Mouse (Mus musculus) cerebellum, adult 2 months (tissue): Measurements from ENCODE around the gene Igsf8. TPM values are rescaled to one million over a fixed set of nuclear protein-coding genes. Genes with fewer than 3 reads are reported as not detected.

Experiments used
- DNase-seq, 2 experiments: peaks; one replicate each; pipeline ENCODE4 v3.0.0; 2021
- H3K27ac ChIP-seq: fragments of 200-500 bp; 2 replicates; pipeline ENCODE4 v1.5.1; 2012; ENCODE audit warnings: low read length, control low read depth, inconsistent platforms; ENCODE audit not compliant: insufficient read depth
- H3K27me3 ChIP-seq: fragments of 200-500 bp; 2 replicates; pipeline ENCODE4 v1.6.1; 2012; ENCODE audit warnings: inconsistent platforms, mild to moderate bottlenecking, low read length, moderate library complexity; ENCODE audit not compliant: control insufficient read depth, insufficient read depth
- H3K4me1 ChIP-seq: fragments of 200-500 bp; 2 replicates; pipeline ENCODE4 v1.6.1; 2011; ENCODE audit warnings: low read length; ENCODE audit not compliant: control insufficient read depth, insufficient read depth
- H3K4me3 ChIP-seq: fragments of 200-500 bp; replicated peaks from 2 replicates; pipeline ENCODE3; 2011; ENCODE audit warnings: mild to moderate bottlenecking, low read depth, low read length, control low read depth; ENCODE audit not compliant: insufficient read depth
- CTCF ChIP-seq: fragments of 200-500 bp; IDR thresholded peaks from 2 replicates; pipeline ENCODE4 v1.5.1; 2011; ENCODE audit warnings: low read depth, mild to moderate bottlenecking, control low read depth, low read length, moderate library complexity, borderline replicate concordance; ENCODE audit not compliant: insufficient read depth
- POLR2A ChIP-seq: fragments of 200-500 bp; IDR thresholded peaks from 2 replicates; pipeline ENCODE4 v1.6.1; 2011; ENCODE audit warnings: low read length, control low read depth, borderline replicate concordance; ENCODE audit not compliant: insufficient read depth
- WGBS: fragments of 180-500 bp; shearing (Covaris S2); methylation state at CpG from one replicate; pipeline ENCODE4 v1.1.7; 2018; 5-methylcytosine and 5-hydroxymethylcytosine counted together
- polyA plus RNA-seq: library from polyadenylated mRNA; depleted of rRNA; stranded (reverse); fragments of >200 nt; gene quantifications from 2 replicates; pipeline ENCODE4 v1.2.3, GENCODE M21; 2012

Gene Igsf8
- polyA plus RNA-seq, 1 experiment, result 254 TPM

DNA sequence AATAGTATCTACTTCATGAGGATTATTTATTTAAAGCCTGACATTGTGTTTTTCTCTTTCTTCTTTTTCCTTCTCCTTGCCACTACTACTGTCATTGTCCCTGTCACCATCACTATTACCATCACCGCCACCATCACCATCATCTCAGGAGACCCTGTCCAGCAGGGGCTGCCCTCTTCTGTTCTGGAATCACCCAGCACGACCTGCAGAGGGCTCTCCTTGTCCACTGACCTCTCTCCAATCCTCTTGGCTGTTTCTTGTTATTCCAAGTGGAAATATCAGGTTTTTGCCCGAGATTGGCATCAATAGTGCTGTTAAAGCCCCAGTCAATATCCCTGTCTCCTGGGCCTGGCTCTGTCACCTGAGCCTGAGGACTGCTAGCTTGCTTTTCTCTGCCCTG lies 72.1 kb downstream of the Igsf8 start:
- Histone ChIP-seq H3K4me1 (peaks cover 22% of the 10 kb centered on the region), H3K27me3 (no peaks in the 10 kb centered on the region), H3K4me3 (no peak overlapping the region), H3K27ac (no peak overlapping the region)
- 31% methylated on average over 3 of the region's 3 CpGs for WGBS
- TF ChIP-seq CTCF (peak; percentile 58; the same call in 1 of the 2 replicates), POLR2A (no peak)
- peak; percentile 33 to 43 for DNase-seq

DNA sequence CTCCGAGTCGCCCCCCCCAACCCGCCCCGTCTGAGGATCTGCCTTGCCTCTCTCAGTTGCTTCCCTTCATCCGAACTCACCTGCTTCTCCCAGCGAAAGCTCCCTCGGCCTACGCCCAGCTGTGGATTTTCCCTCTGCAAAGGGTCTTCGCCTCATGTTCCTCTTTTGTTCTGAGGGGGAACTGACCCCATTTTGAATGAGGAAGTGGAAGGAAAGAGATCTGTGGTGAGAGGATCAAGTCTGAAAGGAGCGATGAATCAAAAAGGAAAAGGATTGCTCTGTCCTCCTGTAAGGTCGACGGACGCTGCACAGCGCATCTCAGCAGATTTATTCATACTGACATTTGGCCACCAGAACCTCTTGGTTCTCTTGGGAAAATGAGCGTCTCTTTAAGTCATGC lies 74.4 kb downstream of the Igsf8 start:
- H3K4me3 ChIP-seq, result no peak overlapping the region
- peaks cover 12% of the 10 kb centered on the region; the same call in 1 of the 2 replicates for H3K4me1 ChIP-seq
- H3K27ac ChIP-seq, result no peak overlapping the region
- no peaks in the 10 kb centered on the region for H3K27me3 ChIP-seq
- 85% methylated on average over 15 of the region's 15 CpGs for WGBS
- DNase-seq, result no peak
- no peak for TF ChIP-seq POLR2A
- no peak for TF ChIP-seq CTCF

DNA sequence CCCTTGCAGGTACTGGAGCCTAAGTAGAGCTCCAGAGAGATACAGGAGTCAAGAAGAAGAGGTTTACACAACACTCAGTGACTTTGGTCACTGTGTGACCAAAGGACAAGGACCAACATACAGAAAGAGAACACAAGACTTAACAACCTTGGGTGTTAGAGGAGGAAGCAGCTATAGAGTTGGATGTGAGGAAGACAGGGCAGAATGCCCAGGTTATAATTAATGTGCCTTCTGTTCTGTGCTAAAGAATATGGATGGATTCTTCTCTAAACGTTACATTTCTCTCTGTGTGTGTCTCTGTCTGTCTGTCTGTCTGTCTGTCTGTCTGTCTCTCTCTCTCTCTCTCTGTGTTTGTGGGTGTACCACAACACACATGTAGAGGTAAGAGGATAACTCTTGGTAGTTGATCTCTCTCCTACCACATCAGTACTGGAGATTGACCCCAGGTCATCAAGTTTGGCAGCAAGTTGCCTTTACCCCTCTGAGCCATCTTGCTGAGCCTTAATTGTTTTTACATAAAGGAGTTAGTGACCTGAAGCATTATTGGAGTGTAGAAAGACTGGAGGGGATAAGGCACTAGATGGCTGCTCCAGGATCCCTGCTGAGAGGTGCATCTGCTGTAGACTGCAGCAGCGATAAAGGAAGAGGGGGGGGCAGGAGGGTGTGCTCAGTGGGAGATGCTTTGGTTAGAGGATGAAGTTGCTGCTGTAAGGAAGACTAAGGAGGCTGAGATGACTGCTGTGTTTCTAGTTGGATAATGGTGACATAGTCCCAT lies 76.2 kb downstream of the Igsf8 start:
- Histone ChIP-seq H3K27ac (peak overlapping the region; percentile 66), H3K4me1 (peaks cover 4% of the 10 kb centered on the region; the same call in 1 of the 2 replicates), H3K27me3 (no peaks in the 10 kb centered on the region), H3K4me3 (no peak overlapping the region)
- TF ChIP-seq CTCF (no peak), POLR2A (no peak)
- peak; percentile 75 to 84 for DNase-seq
- WGBS, result 4% methylated on average over 2 of the region's 2 CpGs

DNA sequence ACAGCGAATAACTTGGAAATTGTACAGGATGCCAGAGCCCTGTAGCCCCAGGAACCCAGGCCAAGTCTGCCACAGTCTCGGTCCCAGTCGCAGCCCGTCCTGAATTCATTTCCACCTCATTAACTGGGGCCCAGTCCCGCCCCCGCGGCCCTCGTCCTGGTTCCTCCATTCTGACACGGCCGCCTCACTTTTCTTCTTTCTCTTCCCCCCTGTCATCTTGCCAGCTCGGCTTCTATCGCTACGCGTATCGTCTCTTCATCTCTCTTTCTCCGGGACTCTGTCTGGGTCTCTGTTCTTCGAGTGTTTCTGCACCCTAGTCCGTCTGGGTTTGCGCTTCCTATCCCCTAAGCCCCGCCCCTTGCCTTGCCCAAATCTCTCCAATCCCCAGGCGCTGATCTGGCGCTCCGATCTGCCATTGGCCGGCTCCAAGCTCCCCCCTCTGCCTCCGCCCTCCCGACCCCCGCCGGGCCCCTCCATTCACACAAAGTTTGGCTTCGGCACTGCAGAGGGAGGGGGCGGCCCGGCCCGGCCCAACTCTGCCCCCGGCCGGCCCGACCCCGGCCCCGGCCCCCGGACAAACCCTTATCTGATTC lies 79.4 kb downstream of the Igsf8 start, which contains the start of gene Kcnj10:
Gene Kcnj10 (plus strand): TSS at position 482 of the 593 bp plus-strand sequence.
- peak within 1 kb of the TSS; percentile 67; the same call in 1 of the 2 replicates for H3K27ac ChIP-seq
- H3K4me3 ChIP-seq, result peak within 1 kb of the TSS; percentile 59
- TF ChIP-seq POLR2A (no peak; the same call in 1 of the 2 replicates), CTCF (no peak)
- peaks cover 4% of the 10 kb centered on the region; the same call in 1 of the 2 replicates for H3K4me1 ChIP-seq
- 2% methylated on average over 38 of the region's 38 CpGs for WGBS
- peak; percentile 82 to 85 for DNase-seq
- H3K27me3 ChIP-seq, result no peaks in the 10 kb centered on the region

DNA sequence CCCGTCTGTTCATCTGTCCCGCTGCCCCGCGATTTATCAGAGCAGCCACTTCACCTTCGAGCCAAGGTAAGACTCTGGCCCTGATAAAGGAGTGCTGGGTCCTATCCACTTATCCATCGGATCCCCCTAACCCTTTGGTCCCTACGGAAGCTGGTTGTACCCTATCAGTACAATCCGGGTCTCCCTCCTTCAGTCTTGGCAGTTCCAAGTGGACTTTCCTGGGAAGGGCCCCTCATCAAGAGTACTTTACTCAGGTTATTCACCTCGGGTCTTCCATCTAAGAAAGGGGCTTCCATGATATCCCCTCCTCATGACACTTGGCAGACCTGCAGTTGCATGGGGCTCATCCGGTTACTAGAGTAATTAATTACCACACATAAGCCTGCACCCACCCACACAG lies 79.9 kb downstream of the Igsf8 start:
- 25% methylated on average over 10 of the region's 10 CpGs for WGBS
- DNase-seq, result no peak
- H3K4me3 ChIP-seq, result peak overlapping the region; percentile 45
- TF ChIP-seq POLR2A (no peak), CTCF (no peak)
- H3K27ac ChIP-seq, result peak overlapping the region; percentile 7; the same call in 1 of the 2 replicates
- H3K4me1 ChIP-seq, result peaks cover 3% of the 10 kb centered on the region; the same call in 1 of the 2 replicates
- no peaks in the 10 kb centered on the region for H3K27me3 ChIP-seq

DNA sequence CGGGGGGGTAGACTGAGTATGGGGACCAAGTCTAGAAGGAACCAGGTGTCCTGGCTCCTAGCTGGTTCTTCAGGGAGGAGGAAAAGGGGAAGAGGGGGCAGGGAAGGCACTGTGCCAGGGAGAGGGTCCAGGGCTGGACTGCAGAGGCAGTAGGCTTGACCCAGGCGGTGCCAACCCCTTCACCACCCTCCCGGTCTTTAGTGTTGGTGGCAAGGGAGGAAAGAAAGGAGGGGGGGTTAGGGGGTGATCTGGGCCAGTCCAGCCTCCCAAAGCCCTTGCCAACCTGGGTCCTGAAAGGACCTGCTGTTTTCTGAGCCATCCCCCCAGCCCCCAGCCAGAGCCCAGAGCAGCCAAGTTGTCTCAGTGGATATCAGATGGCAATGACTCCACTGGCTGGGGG lies 81.3 kb downstream of the Igsf8 start:
- no peaks in the 10 kb centered on the region for H3K27me3 ChIP-seq
- peak in 1 of 2 experiments; percentile 69 for DNase-seq
- H3K4me3 ChIP-seq, result peak overlapping the region; percentile 22
- TF ChIP-seq POLR2A, result no peak
- no peak for TF ChIP-seq CTCF
- no peaks in the 10 kb centered on the region; the same call in 1 of the 2 replicates for H3K4me1 ChIP-seq
- peak overlapping the region; percentile 69 for H3K27ac ChIP-seq
- whole genome bisulfite sequencing, result 53% methylated on average over 3 of the region's 3 CpGs

DNA sequence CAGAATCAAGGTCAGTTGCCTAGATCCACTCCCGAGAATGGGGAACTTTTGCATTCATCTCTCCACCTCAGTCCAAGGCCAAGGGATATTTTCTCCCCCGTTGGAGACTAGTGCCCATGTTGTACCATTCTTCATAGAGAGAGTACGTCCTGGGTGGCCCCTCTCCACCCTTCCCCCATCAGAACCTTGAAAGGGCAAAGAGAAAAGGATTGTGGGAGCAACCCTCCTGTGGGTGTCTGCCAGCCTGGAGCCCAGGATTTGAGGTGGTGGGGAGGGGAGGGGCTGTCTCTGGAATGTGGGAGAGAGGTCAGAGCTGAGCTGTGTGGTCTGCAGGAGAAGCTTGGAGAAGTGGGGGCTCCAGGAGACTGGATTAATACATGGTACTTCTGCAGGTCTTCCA lies 82.5 kb downstream of the Igsf8 start:
- Histone ChIP-seq H3K27me3 (no peaks in the 10 kb centered on the region), H3K27ac (no peak overlapping the region; the same call in 1 of the 2 replicates), H3K4me3 (no peak overlapping the region), H3K4me1 (no peaks in the 10 kb centered on the region)
- 39% methylated on average over 3 of the region's 3 CpGs for WGBS
- TF ChIP-seq CTCF (no peak), POLR2A (no peak)
- peak in 1 of 2 experiments; percentile 41 for DNase-seq

DNA sequence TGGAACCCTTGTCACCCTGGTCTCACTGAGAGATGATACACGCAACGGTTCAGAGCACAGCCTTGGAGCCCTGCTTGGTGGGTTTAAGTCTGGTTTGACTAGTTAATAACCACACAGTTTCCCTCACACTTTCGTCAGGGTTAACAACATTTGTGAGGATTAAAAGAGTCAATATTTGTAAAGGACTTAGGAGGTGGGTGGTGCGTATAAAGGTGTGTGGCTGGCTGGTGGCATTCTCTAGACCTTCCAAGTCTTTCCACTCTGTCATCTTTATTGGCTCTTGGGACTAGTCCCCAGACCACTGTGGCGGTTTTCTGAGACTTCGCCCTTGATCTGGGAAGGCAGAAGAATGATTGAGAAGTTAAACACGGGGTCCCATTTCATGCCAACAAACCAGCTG lies 83.4 kb downstream of the Igsf8 start:
- TF ChIP-seq CTCF, result no peak
- no peak for TF ChIP-seq POLR2A
- Histone ChIP-seq H3K27me3 (no peaks in the 10 kb centered on the region), H3K4me1 (no peaks in the 10 kb centered on the region), H3K27ac (0 out of 2 replicates have a peak overlapping the region, but pooled peaks have one; percentile 13), H3K4me3 (no peak overlapping the region)
- 60% methylated on average over 7 of the region's 7 CpGs for WGBS
- no peak for DNase-seq
